Mouse (Mus musculus) hindbrain, embryonic 10.5 days (tissue): ENCODE data around the gene Inf2. TPM values are rescaled to one million over a fixed set of nuclear protein-coding genes. Genes with fewer than 3 reads are reported as not detected.

Experiments
- DNase-seq: peaks from one replicate; pipeline ENCODE4 v3.0.0-alpha.2; 2017; ENCODE audit warnings: low spot score
- H3K27ac ChIP-seq: fragments of 300-500 bp; sonication (generic); 2 replicates; pipeline ENCODE4 v1.5.1; 2016; ENCODE audit warnings: mild to moderate bottlenecking, moderate library complexity
- H3K27me3 ChIP-seq: fragments of 300-500 bp; sonication (generic); 2 replicates; pipeline ENCODE4 v1.6.1; 2016; ENCODE audit warnings: mild to moderate bottlenecking; ENCODE audit not compliant: poor library complexity, insufficient read depth, severe bottlenecking
- H3K36me3 ChIP-seq: fragments of 300-500 bp; sonication (generic); 2 replicates; pipeline ENCODE4 v1.6.1; 2016; ENCODE audit warnings: mild to moderate bottlenecking, moderate library complexity
- H3K4me1 ChIP-seq: fragments of 300-500 bp; sonication (generic); replicated peaks from 2 replicates; pipeline ENCODE4 v1.6.1; 2016; ENCODE audit warnings: mild to moderate bottlenecking
- H3K4me3 ChIP-seq: fragments of 300-500 bp; sonication (generic); 2 replicates; pipeline ENCODE4 v1.5.1; 2016; ENCODE audit warnings: mild to moderate bottlenecking, moderate library complexity
- H3K9me3 ChIP-seq: fragments of 300-500 bp; sonication (generic); 2 replicates; pipeline ENCODE4 v1.6.1; 2016; ENCODE audit warnings: mild to moderate bottlenecking, moderate library complexity
- WGBS: fragments of 180-500 bp; shearing (Covaris S2); methylation state at CpG from one replicate; pipeline ENCODE4 v1.1.7; 2016; 5-methylcytosine and 5-hydroxymethylcytosine counted together
- polyA plus RNA-seq: library from polyadenylated mRNA; unstranded; fragments of >200 nt; fragmentation: Nextera tagmentation; extraction: Ambion mirVana; gene quantifications from 2 replicates; pipeline ENCODE4 v1.2.1, GENCODE M21; 2016

The Inf2 gene
- polyA plus RNA-seq, 1 experiment from 2014 or later = 1.5 TPM

DNA sequence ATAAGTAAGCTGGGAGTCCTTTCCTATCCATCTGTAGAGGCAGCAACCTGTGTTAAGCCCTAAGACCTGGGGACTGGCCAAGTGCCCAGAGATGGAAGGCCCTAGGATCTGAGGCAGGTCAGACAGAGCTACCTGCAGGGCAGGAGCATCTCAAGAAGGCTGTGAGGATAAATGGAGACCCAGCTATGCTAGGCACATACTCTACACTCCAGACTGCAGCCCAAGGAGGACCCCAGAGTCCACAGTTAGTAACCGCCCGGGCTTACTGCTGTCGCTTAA, 72.7 kb downstream of the Inf2 start:
- peaks cover 74% of the 10 kb centered on the region for H3K4me1 ChIP-seq
- 83% methylated on average over 3 of the region's 3 CpGs for WGBS

DNA sequence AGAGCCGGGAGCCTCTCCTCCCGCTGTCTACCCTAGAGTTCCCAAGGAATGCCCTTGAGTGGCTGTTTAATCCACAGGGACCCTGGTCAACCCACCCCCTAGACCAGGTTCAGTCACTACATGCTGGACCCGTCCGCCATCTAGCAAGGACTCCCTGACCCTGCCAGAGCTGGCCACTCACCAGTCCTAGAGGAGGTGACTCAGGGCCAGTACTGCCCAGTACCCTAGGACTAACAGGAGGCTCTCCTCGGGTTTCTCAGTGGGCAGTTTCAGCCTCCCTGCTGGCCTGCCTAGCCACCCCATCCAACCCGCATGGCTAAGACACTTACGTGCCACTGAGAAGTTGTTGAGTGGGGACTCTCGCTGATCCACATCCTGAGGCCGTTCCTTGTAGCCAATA, 73.3 kb downstream of the Inf2 start:
- H3K27me3 ChIP-seq = no peaks in the 10 kb centered on the region
- no peaks in the 10 kb centered on the region for H3K9me3 ChIP-seq
- peak overlapping the region; percentile 89 for H3K27ac ChIP-seq
- DNase-seq = no peak
- peaks cover 80% of the 10 kb centered on the region for H3K4me1 ChIP-seq
- H3K4me3 ChIP-seq = no peak overlapping the region
- 79% methylated on average over 9 of the region's 9 CpGs for WGBS
- peaks cover 100% of the 10 kb centered on the region for H3K36me3 ChIP-seq

More for the DNA sequence above, 72.7 kb downstream of the Inf2 start:
- H3K36me3 ChIP-seq = peaks cover 100% of the 10 kb centered on the region
- H3K27ac ChIP-seq = peak overlapping the region; percentile 89
- no peaks in the 10 kb centered on the region for H3K9me3 ChIP-seq
- H3K27me3 ChIP-seq = no peaks in the 10 kb centered on the region
- H3K4me3 ChIP-seq = peak overlapping the region; percentile 32
- no peak for DNase-seq

DNA sequence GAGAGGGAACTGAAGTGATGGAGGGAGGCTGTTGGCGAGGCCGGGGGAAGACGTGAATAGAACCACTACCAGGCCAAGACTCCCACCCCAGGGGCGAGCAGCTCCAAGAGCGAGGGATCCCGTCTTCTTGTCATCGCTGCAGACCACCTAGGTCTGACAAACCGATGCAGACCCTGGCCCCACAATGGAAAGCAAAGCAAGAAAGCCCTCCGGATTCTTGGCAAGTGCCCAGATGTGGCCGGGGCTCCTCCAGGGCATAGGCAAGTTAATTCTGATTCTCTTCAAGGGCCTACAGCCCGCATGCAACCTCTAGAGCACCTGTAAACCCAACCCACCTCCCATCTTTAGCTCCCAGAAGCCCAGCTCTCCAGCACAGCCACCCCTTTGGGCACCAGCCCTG, 74.7 kb downstream of the Inf2 start:
- 92% methylated on average over 11 of the region's 11 CpGs for WGBS
- no peak overlapping the region for H3K4me3 ChIP-seq
- DNase-seq = no peak
- H3K9me3 ChIP-seq = no peaks in the 10 kb centered on the region
- peak overlapping the region; percentile 89 for H3K27ac ChIP-seq
- no peaks in the 10 kb centered on the region for H3K27me3 ChIP-seq
- H3K36me3 ChIP-seq = peaks cover 100% of the 10 kb centered on the region
- H3K4me1 ChIP-seq = peaks cover 83% of the 10 kb centered on the region

GRCm38 (mm10) chr12:112663716-112664115, 75.1 kb downstream of the Inf2 start:
- Histone ChIP-seq H3K4me3 (peak overlapping the region; percentile 10; the same call in 1 of the 2 replicates), H3K36me3 (peaks cover 100% of the 10 kb centered on the region)

GRCm38 (mm10) chr12:112664124-112664523, 75.5 kb downstream of the Inf2 start:
- no peaks in the 10 kb centered on the region for H3K27me3 ChIP-seq
- WGBS = 43% methylated on average over 2 of the region's 2 CpGs
- DNase-seq = peak; percentile 44
- no peaks in the 10 kb centered on the region for H3K9me3 ChIP-seq
- peak overlapping the region; percentile 10; the same call in 1 of the 2 replicates for H3K4me3 ChIP-seq
- H3K27ac ChIP-seq = peak overlapping the region; percentile 89
- H3K36me3 ChIP-seq = peaks cover 100% of the 10 kb centered on the region
- peaks cover 89% of the 10 kb centered on the region for H3K4me1 ChIP-seq

More at GRCm38 (mm10) chr12:112663716-112664115, 75.1 kb downstream of the Inf2 start:
- no peak for DNase-seq
- Histone ChIP-seq H3K9me3 (no peaks in the 10 kb centered on the region), H3K27ac (peak overlapping the region; percentile 89), H3K4me1 (peaks cover 87% of the 10 kb centered on the region), H3K27me3 (no peaks in the 10 kb centered on the region)
- 83% methylated on average over 12 of the region's 12 CpGs for WGBS

DNA sequence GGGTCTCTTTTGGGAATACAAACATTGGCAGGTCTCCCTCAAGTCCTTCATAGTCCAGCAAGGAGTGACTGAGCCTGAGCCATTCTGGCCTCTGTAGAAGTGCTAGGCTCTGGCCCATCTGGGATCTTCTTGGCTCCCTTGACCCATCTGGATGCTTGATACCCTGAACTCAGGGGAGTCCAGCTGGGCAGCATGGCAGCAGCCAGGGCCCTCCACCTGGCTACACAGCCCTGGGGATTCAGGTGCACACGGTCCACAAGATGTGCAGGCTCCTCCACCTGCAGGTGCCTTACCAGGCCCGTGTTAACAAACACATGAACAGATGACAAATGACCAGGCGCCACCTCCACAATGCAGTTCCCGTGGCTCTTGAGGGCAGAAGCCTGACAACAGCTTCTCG, 76.1 kb downstream of the Inf2 start:
- DNase-seq = no peak
- 78% methylated on average over 5 of the region's 5 CpGs for WGBS
- no peak overlapping the region; the same call in 1 of the 2 replicates for H3K4me3 ChIP-seq
- H3K4me1 ChIP-seq = peaks cover 87% of the 10 kb centered on the region
- H3K9me3 ChIP-seq = no peaks in the 10 kb centered on the region
- H3K36me3 ChIP-seq = peaks cover 100% of the 10 kb centered on the region
- peak overlapping the region; percentile 89 for H3K27ac ChIP-seq
- no peaks in the 10 kb centered on the region for H3K27me3 ChIP-seq

Other genes with a start within 250 kb of the Inf2 start
- not detected in 2 replicates for gene A530016L24Rik, start 99.3 kb upstream of the Inf2 start, polyA plus RNA-seq
- 2.9 and 7.2 TPM in 2 replicates for gene Tmem179, start 72.0 kb upstream of the Inf2 start, polyA plus RNA-seq
- gene Adssl1, start 31.3 kb downstream of the Inf2 start, polyA plus RNA-seq = 3.7 and 5.5 TPM in 2 replicates
- gene Siva1, start 55.9 kb downstream of the Inf2 start, polyA plus RNA-seq = 281 and 334 TPM in 2 replicates
- 50.9 and 56.8 TPM in 2 replicates for gene Akt1, start 86.1 kb downstream of the Inf2 start, polyA plus RNA-seq
- gene Zbtb42, start 90.0 kb downstream of the Inf2 start, polyA plus RNA-seq = 7.1 and 10.9 TPM in 2 replicates
- gene Cep170b, start 131.7 kb downstream of the Inf2 start, polyA plus RNA-seq = 6.7 and 8.7 TPM in 2 replicates
- gene Pld4, start 171.9 kb downstream of the Inf2 start, polyA plus RNA-seq = 5.2 and 5.7 TPM in 2 replicates
- gene Ahnak2, start 213.9 kb downstream of the Inf2 start, polyA plus RNA-seq = 0.16 and 0.37 TPM in 2 replicates
- gene Clba1, start 220.2 kb downstream of the Inf2 start, polyA plus RNA-seq = 15.5 and 17.2 TPM in 2 replicates
- 176 and 179 TPM in 2 replicates for gene Cdca4, start 240.6 kb downstream of the Inf2 start, polyA plus RNA-seq